Mouse (Mus musculus) intestine, postnatal 0 days (tissue): ENCODE measurements around the gene Bsn. TPM values are rescaled to one million over a fixed set of nuclear protein-coding genes. Genes with fewer than 3 reads are reported as not detected.

Experiments
- ATAC-seq: fragments of 200-750 bp; cut with Nextera tagmentation; 2 replicates; pipeline ENCODE4 v1.8.0; 2017; ENCODE audit warnings: mild to moderate bottlenecking, moderate TSS enrichment, moderate library complexity
- H3K27ac ChIP-seq: fragments of 300-500 bp; sonication (generic); 2 replicates; pipeline ENCODE4 v1.5.1; 2014; ENCODE audit warnings: mild to moderate bottlenecking, low read depth, low read length, moderate library complexity
- H3K27me3 ChIP-seq: fragments of 300-500 bp; sonication (generic); replicated peaks from 2 replicates; pipeline ENCODE4 v1.6.1; 2014; ENCODE audit warnings: low read length, mixed read lengths; ENCODE audit not compliant: control insufficient read depth, insufficient read depth
- H3K36me3 ChIP-seq: fragments of 300-500 bp; sonication (generic); 2 replicates; pipeline ENCODE4 v1.6.1; 2014; ENCODE audit warnings: mild to moderate bottlenecking, moderate library complexity; ENCODE audit not compliant: control insufficient read depth, insufficient read depth
- H3K4me1 ChIP-seq: fragments of 300-500 bp; sonication (generic); replicated peaks from 2 replicates; pipeline ENCODE4 v1.6.1; 2014; ENCODE audit warnings: antibody characterized with exemption, low read length, mixed read lengths; ENCODE audit not compliant: control insufficient read depth, insufficient read depth
- H3K4me2 ChIP-seq: fragments of 300-500 bp; sonication (generic); replicated peaks from 2 replicates; pipeline ENCODE4 v1.6.1; 2014; ENCODE audit warnings: low read depth, mild to moderate bottlenecking, moderate library complexity
- H3K4me3 ChIP-seq: fragments of 300-500 bp; sonication (generic); 2 replicates; pipeline ENCODE4 v1.5.1; 2014; ENCODE audit warnings: low read depth, low read length
- H3K9ac ChIP-seq: fragments of 300-500 bp; sonication (generic); 2 replicates; pipeline ENCODE4 v1.6.1; 2014; ENCODE audit warnings: mild to moderate bottlenecking, low read depth, low read length
- H3K9me3 ChIP-seq: fragments of 300-500 bp; sonication (generic); 2 replicates; pipeline ENCODE4 v1.6.1; 2016; ENCODE audit warnings: mixed run types; ENCODE audit not compliant: control insufficient read depth
- CTCF ChIP-seq: sonication (generic); IDR thresholded peaks from 2 replicates; pipeline ENCODE4 v1.5.1; 2016; ENCODE audit warnings: low read depth, mild to moderate bottlenecking, control low read depth, antibody characterized with exemption, moderate library complexity
- WGBS: fragments of 180-500 bp; shearing (Covaris S2); extraction: QIAGEN DNeasy Blood & Tissue Kit; methylation state at CpG from one replicate; pipeline ENCODE4 v1.1.7; 2014; 5-methylcytosine and 5-hydroxymethylcytosine counted together
- polyA plus RNA-seq: library from polyadenylated mRNA; unstranded; fragments of >200 nt; fragmentation: Nextera tagmentation; extraction: Ambion mirVana; gene quantifications from 2 replicates; pipeline ENCODE4 v1.2.1, GENCODE M21; 2015

Gene Bsn
- polyA plus RNA-seq, 1 experiment from 2014 or later = 1.6 TPM

DNA sequence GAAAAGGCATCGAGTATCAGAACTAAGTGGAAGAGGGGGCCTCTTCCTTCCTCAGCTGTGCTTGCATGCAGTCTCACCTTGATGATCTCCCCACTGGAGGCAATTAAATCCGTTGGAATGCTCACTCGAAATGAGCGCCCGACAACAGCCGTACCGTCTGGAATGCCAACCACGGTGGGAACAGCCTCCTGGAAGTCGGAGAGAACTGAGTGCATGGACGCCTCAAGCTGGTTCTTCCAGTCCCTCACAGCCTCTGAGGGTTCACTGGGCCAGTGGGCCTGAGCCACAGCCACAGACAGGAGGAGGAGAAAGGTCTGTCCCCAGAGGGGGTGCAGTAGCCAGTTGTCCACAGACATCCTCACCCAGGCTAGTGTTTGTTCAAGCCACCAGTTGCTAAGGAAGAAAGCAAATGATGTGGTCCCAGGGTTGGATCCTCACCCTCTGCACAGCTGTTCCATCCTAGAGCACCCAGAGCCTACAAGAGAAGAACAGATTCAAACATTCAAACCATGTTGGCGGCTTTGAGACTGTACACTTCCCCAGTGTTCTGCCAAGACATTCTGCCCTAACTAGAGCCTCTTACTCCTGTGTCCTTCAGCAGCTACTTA, 27.9 kb upstream of the Bsn start:
- Histone ChIP-seq H3K36me3 (peaks cover 24% of the 10 kb centered on the region), H3K4me1 (no peaks in the 10 kb centered on the region), H3K4me3 (no peak overlapping the region), H3K9ac (no peak overlapping the region), H3K27me3 (no peaks in the 10 kb centered on the region), H3K27ac (no peak overlapping the region), H3K9me3 (no peaks in the 10 kb centered on the region), H3K4me2 (no peak overlapping the region)
- no peak for TF ChIP-seq CTCF
- 74% methylated on average over 11 of the region's 11 CpGs for WGBS
- no peak for ATAC-seq

DNA sequence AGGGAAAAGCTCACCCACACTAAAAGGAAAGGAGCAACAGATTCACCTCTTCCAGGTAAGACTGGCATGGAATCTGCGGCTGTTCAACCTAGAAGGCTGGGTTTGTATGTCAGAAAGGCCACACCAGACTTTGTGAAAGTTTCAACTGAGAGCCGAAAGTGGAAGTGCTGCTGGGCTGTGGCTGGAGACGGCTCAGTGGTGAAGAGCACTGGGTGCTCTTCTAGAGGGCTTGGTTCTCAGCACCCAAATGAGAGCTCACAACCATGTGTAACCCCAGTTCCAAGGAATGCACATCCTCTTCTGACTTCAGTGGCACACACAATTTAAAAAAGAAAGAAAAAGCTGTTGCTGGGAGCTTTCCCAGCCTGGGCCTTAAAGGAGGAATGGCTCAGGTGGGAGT, 27.2 kb upstream of the Bsn start:
- no peaks in the 10 kb centered on the region for H3K27me3 ChIP-seq
- H3K9ac ChIP-seq = no peak overlapping the region
- no peak overlapping the region for H3K4me3 ChIP-seq
- no peak for TF ChIP-seq CTCF
- ATAC-seq = no peak
- peaks cover 24% of the 10 kb centered on the region for H3K36me3 ChIP-seq
- no peak overlapping the region for H3K27ac ChIP-seq
- 90% methylated on average over 3 of the region's 3 CpGs for WGBS
- no peaks in the 10 kb centered on the region for H3K4me1 ChIP-seq
- no peak overlapping the region for H3K4me2 ChIP-seq
- no peaks in the 10 kb centered on the region for H3K9me3 ChIP-seq

GRCm38 (mm10) chr9:108213105-108213504, 22.9 kb upstream of the Bsn start:
- H3K27ac ChIP-seq = no peak overlapping the region
- WGBS = 64% methylated on average over 7 of the region's 7 CpGs
- H3K4me2 ChIP-seq = no peak overlapping the region
- H3K27me3 ChIP-seq = no peaks in the 10 kb centered on the region
- no peaks in the 10 kb centered on the region for H3K9me3 ChIP-seq
- ATAC-seq = no peak
- H3K36me3 ChIP-seq = peaks cover 41% of the 10 kb centered on the region
- no peaks in the 10 kb centered on the region for H3K4me1 ChIP-seq
- no peak overlapping the region for H3K4me3 ChIP-seq
- no peak for TF ChIP-seq CTCF
- H3K9ac ChIP-seq = no peak overlapping the region

DNA sequence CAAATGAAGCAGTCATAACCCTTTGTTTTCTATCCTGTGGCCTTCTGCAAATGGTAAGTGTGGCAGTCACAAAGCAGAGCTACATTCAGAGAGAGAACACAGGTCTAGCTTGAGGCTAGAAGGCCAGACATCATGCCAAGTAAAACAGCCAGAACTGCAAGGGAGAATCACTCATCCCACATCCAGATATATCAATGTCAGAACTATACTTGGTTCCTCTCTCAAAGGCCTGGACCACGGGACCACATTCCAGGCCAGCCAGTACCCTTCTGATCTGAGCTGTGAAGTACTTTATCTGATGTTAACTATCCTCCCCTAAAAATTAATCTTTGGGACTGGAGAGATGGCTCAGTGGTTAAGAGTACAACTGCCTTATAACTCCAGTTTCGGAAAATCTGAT, 22.2 kb upstream of the Bsn start:
- Histone ChIP-seq H3K27ac (no peak overlapping the region), H3K9ac (no peak overlapping the region), H3K27me3 (no peaks in the 10 kb centered on the region), H3K36me3 (peaks cover 41% of the 10 kb centered on the region), H3K4me3 (no peak overlapping the region), H3K4me2 (no peak overlapping the region), H3K4me1 (no peaks in the 10 kb centered on the region), H3K9me3 (no peaks in the 10 kb centered on the region)
- WGBS = 89% methylated on average over 2 of the region's 2 CpGs
- no peak for ATAC-seq
- no peak for TF ChIP-seq CTCF

GRCm38 (mm10) chr9:108205571-108205901, 15.4 kb upstream of the Bsn start:
- H3K27me3 ChIP-seq = no peaks in the 10 kb centered on the region
- H3K4me2 ChIP-seq = no peak overlapping the region
- no peak for TF ChIP-seq CTCF
- H3K36me3 ChIP-seq = peaks cover 41% of the 10 kb centered on the region
- whole genome bisulfite sequencing = 73% methylated on average over 3 of the region's 3 CpGs
- no peaks in the 10 kb centered on the region for H3K4me1 ChIP-seq
- ATAC-seq = no peak
- no peak overlapping the region for H3K4me3 ChIP-seq
- H3K9ac ChIP-seq = no peak overlapping the region
- no peaks in the 10 kb centered on the region for H3K9me3 ChIP-seq
- H3K27ac ChIP-seq = no peak overlapping the region

- no peak for TF ChIP-seq CTCF
- Histone ChIP-seq H3K9ac (no peak overlapping the region), H3K9me3 (no peaks in the 10 kb centered on the region), H3K4me3 (no peak overlapping the region), H3K4me2 (no peak overlapping the region), H3K4me1 (no peaks in the 10 kb centered on the region), H3K36me3 (peaks cover 40% of the 10 kb centered on the region), H3K27ac (no peak overlapping the region), H3K27me3 (no peaks in the 10 kb centered on the region)
- ATAC-seq = no peak
- WGBS = 85% methylated on average over 8 of the region's 8 CpGs
Measured at GRCm38 (mm10) chr9:108204884-108205570, 14.8 kb upstream of the Bsn start.

DNA sequence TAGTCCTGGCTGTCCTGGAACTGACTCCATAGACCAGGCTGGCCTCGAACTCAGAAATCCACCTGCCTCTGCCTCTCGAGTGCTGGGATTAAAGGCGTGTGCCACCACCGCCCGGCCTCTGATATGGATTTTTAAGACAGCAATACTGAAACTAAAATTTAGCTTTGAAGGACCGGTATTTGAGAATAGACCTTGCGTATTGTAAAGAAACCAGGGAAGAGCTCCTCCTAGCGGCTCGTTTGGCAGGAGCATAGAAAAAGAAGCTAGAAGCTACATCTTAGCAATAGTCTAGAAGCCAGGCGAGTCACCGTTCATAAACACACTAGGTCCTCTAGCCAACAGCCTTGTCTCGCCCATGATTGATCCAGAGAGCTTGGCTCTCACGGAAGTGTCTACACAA, 12.8 kb upstream of the Bsn start:
- Histone ChIP-seq H3K9me3 (no peaks in the 10 kb centered on the region), H3K4me2 (peak overlapping the region; percentile 47), H3K4me1 (no peaks in the 10 kb centered on the region), H3K27ac (no peak overlapping the region), H3K9ac (no peak overlapping the region), H3K36me3 (peaks cover 20% of the 10 kb centered on the region), H3K4me3 (no peak overlapping the region), H3K27me3 (no peaks in the 10 kb centered on the region)
- WGBS = 21% methylated on average over 13 of the region's 13 CpGs
- no peak for ATAC-seq
- peak; percentile 79 for TF ChIP-seq CTCF
